ENCODE assay signal across 9 mouse cellular contexts in the genomic region with DNA sequence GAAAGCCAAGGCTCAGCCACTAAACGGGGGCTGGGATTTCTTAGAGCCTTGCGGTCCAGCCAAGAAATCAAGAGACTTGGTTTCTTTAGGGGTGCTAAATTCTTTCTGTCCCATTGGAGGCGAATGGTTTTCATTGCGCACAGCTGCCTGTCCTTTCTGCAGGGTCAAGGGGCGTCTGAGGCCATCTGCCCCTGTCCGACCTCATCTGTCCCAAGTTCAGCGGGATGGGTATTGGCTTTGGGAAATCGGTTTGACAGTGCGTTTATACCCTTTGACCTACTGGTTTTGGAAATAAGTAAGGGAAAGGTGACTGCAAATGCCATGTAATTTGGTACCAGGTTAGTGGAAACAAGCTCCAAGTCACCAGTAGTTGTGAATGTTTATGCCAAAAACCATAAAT. TPM values are rescaled to one million over a fixed set of nuclear protein-coding genes. Genes with fewer than 3 reads are reported as not detected.
DNase-seq lines count a peak whose midpoint lies in the region; ATAC-seq and TF ChIP-seq lines count a peak whose summit lies in the region.
"Had no signal": no experiment of that assay in that cellular context is flagged by ENCODE, and none has a peak within 500 bp of the region (broad histone marks: within the 10 kb centered on the region; RNA-seq: fewer than 3 reads in every experiment).

No protein-coding gene starts in this region.

- WGBS in kidney, embryonic 14.5 days: under 1% methylated on average over 9 of the region's 9 CpGs
- 2% methylated on average over 9 of the region's 9 CpGs for WGBS in embryonic facial prominence, embryonic 12.5 days
- WGBS in intestine, embryonic 16.5 days: under 1% methylated on average over 9 of the region's 9 CpGs

- peak overlapping the region; percentile 72 for H3K9ac ChIP-seq in kidney, embryonic 14.5 days (ENCODE audit: low read depth, low read length)
- H3K9ac ChIP-seq in embryonic facial prominence, embryonic 12.5 days: peak overlapping the region; percentile 50
- peak overlapping the region; percentile 76 for H3K9ac ChIP-seq in intestine, embryonic 16.5 days (ENCODE audit: low read depth, low read length)

- no peak for ATAC-seq in kidney, embryonic 14.5 days (ENCODE audit: low FRiP score, low TSS enrichment)
- ATAC-seq in embryonic facial prominence, embryonic 12.5 days (ENCODE audit: insufficient number of reproducible peaks, insufficient read depth, low FRiP score, low TSS enrichment): no peak
- no peak for ATAC-seq in intestine, embryonic 16.5 days

- H3K36me3 ChIP-seq in kidney, embryonic 14.5 days (ENCODE audit: control insufficient read depth, insufficient read depth, low read length): peaks cover 20% of the 10 kb centered on the region
- H3K36me3 ChIP-seq in embryonic facial prominence, embryonic 12.5 days: peaks cover 23% of the 10 kb centered on the region
- peaks cover 11% of the 10 kb centered on the region for H3K36me3 ChIP-seq in intestine, embryonic 16.5 days (ENCODE audit: control insufficient read depth, insufficient read depth, low read length)
- H3K36me3 ChIP-seq in myocyte (ENCODE audit: control insufficient read depth, insufficient read depth): peaks cover 27% of the 10 kb centered on the region

- TF ChIP-seq POLR2A in myocyte (IDR thresholded peaks at IDR 0.05; ENCODE audit: insufficient read length, low read depth): no peak

- peak overlapping the region; percentile 78 for H3K4me3 ChIP-seq in kidney, embryonic 14.5 days (ENCODE audit: low read length)
- peak overlapping the region; percentile 53 for H3K4me3 ChIP-seq in embryonic facial prominence, embryonic 12.5 days
- H3K4me3 ChIP-seq in intestine, embryonic 16.5 days (ENCODE audit: low read length): peak overlapping the region; percentile 73
- H3K4me3 ChIP-seq in myocyte: peak overlapping the region; percentile 68

- no peak for DNase-seq in kidney, postnatal 4 days
- no peak for DNase-seq in B cell, adult 2 months
- no peak for DNase-seq in right cerebral cortex, postnatal 14 days
- DNase-seq in frontal cortex, adult 2 months (ENCODE audit: extremely low spot score in 1 of 2, low spot score in 1 of 2): no peak

- H3K27me3 ChIP-seq in kidney, embryonic 14.5 days (ENCODE audit: control insufficient read depth, insufficient read depth, low read length): no peaks in the 10 kb centered on the region
- no peaks in the 10 kb centered on the region for H3K27me3 ChIP-seq in embryonic facial prominence, embryonic 12.5 days
- H3K27me3 ChIP-seq in intestine, embryonic 16.5 days (replicated peaks; ENCODE audit: control insufficient read depth, insufficient read depth, low read length): no peaks in the 10 kb centered on the region
- no peaks in the 10 kb centered on the region for H3K27me3 ChIP-seq in myocyte (ENCODE audit: control insufficient read depth, insufficient read depth, insufficient read length)

- peaks cover 11% of the 10 kb centered on the region; the same call in 1 of the 2 replicates for H3K4me1 ChIP-seq in kidney, embryonic 14.5 days (ENCODE audit: control insufficient read depth, insufficient read depth, low read length)
- H3K4me1 ChIP-seq in embryonic facial prominence, embryonic 12.5 days: 0 out of 2 replicates have a peak, but pooled peaks cover 3% of the 10 kb centered on the region
- H3K4me1 ChIP-seq in intestine, embryonic 16.5 days (ENCODE audit: control insufficient read depth, insufficient read depth, low read length): peaks cover 12% of the 10 kb centered on the region

- H3K27ac ChIP-seq in kidney, embryonic 14.5 days (ENCODE audit: low read depth, low read length): 0 out of 2 replicates have a peak overlapping the region, but pooled peaks have one; percentile 74
- peak overlapping the region; percentile 82 for H3K27ac ChIP-seq in embryonic facial prominence, embryonic 12.5 days
- H3K27ac ChIP-seq in intestine, embryonic 16.5 days (ENCODE audit: low read length): peak overlapping the region; percentile 91

- H3K79me2 ChIP-seq in myocyte (ENCODE audit: control insufficient read depth, insufficient read depth): peaks cover 13% of the 10 kb centered on the region

- no peaks in the 10 kb centered on the region for H3K9me3 ChIP-seq in kidney, embryonic 14.5 days (ENCODE audit: control insufficient read depth, low read length)
- no peaks in the 10 kb centered on the region for H3K9me3 ChIP-seq in embryonic facial prominence, embryonic 12.5 days
- no peaks in the 10 kb centered on the region for H3K9me3 ChIP-seq in intestine, embryonic 16.5 days (ENCODE audit: control insufficient read depth, low read length)

- peak overlapping the region; percentile 21 for H3ac ChIP-seq in myocyte (ENCODE audit: control insufficient read depth, insufficient read length)

- peak overlapping the region; percentile 73 for H3K4me2 ChIP-seq in kidney, embryonic 14.5 days (replicated peaks; ENCODE audit: low read depth, low read length)
- H3K4me2 ChIP-seq in embryonic facial prominence, embryonic 12.5 days (replicated peaks): peak overlapping the region; percentile 67
- H3K4me2 ChIP-seq in intestine, embryonic 16.5 days (ENCODE audit: low read depth, low read length): peak overlapping the region; percentile 86
- peak overlapping the region; percentile 75 for H3K4me2 ChIP-seq in myocyte (ENCODE audit: low read depth)

TF ChIP-seq in myocyte, 11 proteins besides CTCF, POLR2A, EP300 and RAD21:
- TF ChIP-seq TCF3 (IDR thresholded peaks at IDR 0.05; ENCODE audit: insufficient read length, low read depth): no peak
- TF ChIP-seq REST (IDR thresholded peaks at IDR 0.05; ENCODE audit: insufficient read depth, insufficient read length): no peak
- TF ChIP-seq SRF (IDR thresholded peaks at IDR 0.05; ENCODE audit: control insufficient read depth, insufficient read length, low read depth): no peak
- TF ChIP-seq CEBPB (IDR thresholded peaks at IDR 0.05; ENCODE audit: insufficient read depth, poor library complexity, severe bottlenecking): no peak
- no peak for TF ChIP-seq E2F4 (IDR thresholded peaks at IDR 0.05; ENCODE audit: insufficient read depth)
- no peak for TF ChIP-seq USF1 (IDR thresholded peaks at IDR 0.05; ENCODE audit: low read depth)
- TF ChIP-seq TCF12 (IDR thresholded peaks at IDR 0.05; ENCODE audit: insufficient read depth, poor library complexity, severe bottlenecking): no peak
- TF ChIP-seq POLR2AphosphoS2 (IDR thresholded peaks at IDR 0.05; ENCODE audit: insufficient read length, low read depth): no peak
- TF ChIP-seq MYOG (IDR thresholded peaks at IDR 0.05; ENCODE audit: control insufficient read depth in 1 of 3, insufficient read depth in 1 of 3, insufficient read length in 2 of 3, low read depth in 2 of 3): no peak
- no peak for TF ChIP-seq MYOD1 (IDR thresholded peaks at IDR 0.05; ENCODE audit: control insufficient read depth in 1 of 3, insufficient read length in 2 of 3, low read depth in 2 of 3)
- TF ChIP-seq MAX (IDR thresholded peaks at IDR 0.05; ENCODE audit: low read depth): no peak

RNA-seq across cellular contexts. Expression of a gene that starts 0.6 kb away (rescaled TPM):
- 15.1 and 18.7 TPM in 2 replicates for polyA plus RNA-seq in kidney, embryonic 14.5 days (2014; fragmentation: Nextera tagmentation; extraction: Ambion mirVana)
- polyA plus RNA-seq in embryonic facial prominence, embryonic 12.5 days (2016; fragmentation: Nextera tagmentation; extraction: Ambion mirVana): 13.2 and 13.7 TPM in 2 replicates
- 18.2 and 18.4 TPM in 2 replicates for polyA plus RNA-seq in intestine, embryonic 16.5 days (2015; fragmentation: Nextera tagmentation; extraction: Ambion mirVana)
- 2.3 TPM for polyA plus RNA-seq in myocyte (2012; fragmentation: generic; extraction: Trizol)
- 4.6 and 5.5 TPM in 2 replicates for polyA plus RNA-seq in frontal cortex, adult 2 months (2012; rRNA removed)

RNA-seq across cellular contexts. Expression of a gene that starts 32.3 kb away (rescaled TPM):
- polyA plus RNA-seq in kidney, embryonic 14.5 days (2014; fragmentation: Nextera tagmentation; extraction: Ambion mirVana): 166 and 200 TPM in 2 replicates
- polyA plus RNA-seq in embryonic facial prominence, embryonic 12.5 days (2016; fragmentation: Nextera tagmentation; extraction: Ambion mirVana): not detected in 2 replicates
- polyA plus RNA-seq in intestine, embryonic 16.5 days (2015; fragmentation: Nextera tagmentation; extraction: Ambion mirVana): 0.31 and 0.36 TPM in 2 replicates
- 0.29 TPM for polyA plus RNA-seq in myocyte (2012; fragmentation: generic; extraction: Trizol)
- polyA plus RNA-seq in frontal cortex, adult 2 months (2012; rRNA removed): not detected in 2 replicates
- polyA plus RNA-seq: activated CD4-positive, CD25-positive, alpha-beta regulatory T cell, adult 4 months had no signal

RNA-seq across cellular contexts. Expression of a gene that starts 39.3 kb away (rescaled TPM):
- polyA plus RNA-seq in kidney, embryonic 14.5 days (2014; fragmentation: Nextera tagmentation; extraction: Ambion mirVana): 13.9 and 14.5 TPM in 2 replicates
- polyA plus RNA-seq in embryonic facial prominence, embryonic 12.5 days (2016; fragmentation: Nextera tagmentation; extraction: Ambion mirVana): 3.5 and 5.1 TPM in 2 replicates
- 4.6 and 5.2 TPM in 2 replicates for polyA plus RNA-seq in intestine, embryonic 16.5 days (2015; fragmentation: Nextera tagmentation; extraction: Ambion mirVana)
- polyA plus RNA-seq in myocyte (2012; fragmentation: generic; extraction: Trizol): 17.9 TPM
- polyA plus RNA-seq in frontal cortex, adult 2 months (2012; rRNA removed): 4.0 and 4.1 TPM in 2 replicates

RNA-seq across cellular contexts. Expression of a gene that starts 49.9 kb away (rescaled TPM):
- polyA plus RNA-seq in kidney, embryonic 14.5 days (2014; fragmentation: Nextera tagmentation; extraction: Ambion mirVana): 94.4 and 111 TPM in 2 replicates
- 83.7 and 87.9 TPM in 2 replicates for polyA plus RNA-seq in embryonic facial prominence, embryonic 12.5 days (2016; fragmentation: Nextera tagmentation; extraction: Ambion mirVana)
- polyA plus RNA-seq in intestine, embryonic 16.5 days (2015; fragmentation: Nextera tagmentation; extraction: Ambion mirVana): 93.6 and 94.9 TPM in 2 replicates
- polyA plus RNA-seq in myocyte (2012; fragmentation: generic; extraction: Trizol): 217 TPM
- 50.2 and 70.7 TPM in 2 replicates for polyA plus RNA-seq in frontal cortex, adult 2 months (2012; rRNA removed)

RNA-seq across cellular contexts. Expression of a gene that starts 57.4 kb away (rescaled TPM):
- 1.3 and 1.8 TPM in 2 replicates for polyA plus RNA-seq in kidney, embryonic 14.5 days (2014; fragmentation: Nextera tagmentation; extraction: Ambion mirVana)
- 0.83 and 0.97 TPM in 2 replicates for polyA plus RNA-seq in embryonic facial prominence, embryonic 12.5 days (2016; fragmentation: Nextera tagmentation; extraction: Ambion mirVana)
- polyA plus RNA-seq in intestine, embryonic 16.5 days (2015; fragmentation: Nextera tagmentation; extraction: Ambion mirVana): 1.2 and 1.4 TPM in 2 replicates
- polyA plus RNA-seq in myocyte (2012; fragmentation: generic; extraction: Trizol): 0.64 TPM
- polyA plus RNA-seq in frontal cortex, adult 2 months (2012; rRNA removed): 41.3 and 42.8 TPM in 2 replicates

Comparison
In these comparisons a context has a peak if more than half of its experiments do, and no peak if none do; other contexts are left out.
1. RNA of a gene that starts 32.3 kb away (polyA plus RNA-seq): 166 to 200 TPM in kidney, embryonic 14.5 days; 0.31 to 0.36 TPM in intestine, embryonic 16.5 days, 0.29 TPM in myocyte (single experiment), not detected in embryonic facial prominence, embryonic 12.5 days and not detected in frontal cortex, adult 2 months; every median in the first group is over 100 times any median in the second.
2. Peak in every context shown above with its lines, with median percentiles within 50 percentile points of each other: H3K27ac ChIP-seq, H3K4me2 ChIP-seq, H3K4me3 ChIP-seq and H3K9ac ChIP-seq.